Mouse (Mus musculus): ENCODE results near the gene Brd2. TPM values are rescaled to one million over a fixed set of nuclear protein-coding genes. Genes with fewer than 3 reads are reported as not detected.

The Brd2 gene
- total RNA-seq (2014; rRNA removed), result 191 and 219 TPM in 2 replicates
- 122 and 129 TPM in 2 replicates for polyA plus RNA-seq (2015; fragmentation: Nextera tagmentation; extraction: Ambion mirVana)

DNA sequence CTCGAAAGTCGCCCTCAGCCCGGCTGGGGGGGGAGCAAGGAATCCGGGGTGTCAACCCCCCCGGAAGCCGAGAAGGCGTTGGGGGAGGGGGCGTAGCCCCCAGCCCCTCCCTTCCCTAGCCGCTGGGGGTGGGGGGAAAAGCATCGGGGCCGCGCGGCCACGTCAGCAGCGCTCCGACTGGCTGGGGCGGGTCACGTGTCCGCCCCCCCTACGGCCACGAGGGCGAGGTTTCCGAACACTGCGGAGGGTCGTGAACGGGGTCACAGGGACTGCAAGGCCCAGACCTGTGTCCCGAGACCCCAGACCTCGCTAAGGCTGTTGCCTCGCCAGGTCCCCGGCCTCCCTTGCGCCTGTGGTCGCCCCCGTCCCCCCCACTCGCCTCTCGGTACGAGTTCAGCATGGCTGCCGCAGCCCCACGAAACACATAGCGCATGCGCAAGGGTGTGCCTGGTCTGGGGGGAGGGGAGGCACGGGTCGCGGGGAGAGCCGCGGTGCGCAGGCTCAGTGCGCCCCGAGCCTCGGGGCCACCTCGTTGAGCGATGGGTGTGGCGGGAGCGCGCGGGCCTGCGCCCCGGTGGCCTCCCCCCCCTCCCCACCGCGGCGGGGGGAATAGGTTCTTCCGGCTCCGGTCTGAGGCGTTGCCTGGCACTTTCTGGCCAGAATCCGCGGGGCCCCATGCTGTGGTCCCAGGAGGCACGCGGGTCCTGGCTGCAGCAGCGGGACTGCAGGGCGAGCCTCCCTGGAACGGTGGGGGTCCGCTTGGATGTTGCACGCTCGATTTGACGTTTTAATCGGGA, at the start of gene Brd2:
Gene Brd2 (minus strand): TSS at position 447 of the 797 bp plus-strand sequence.
- H3K27ac ChIP-seq (ENCODE audit: low read depth, low read length), result peak within 1 kb of the TSS; percentile 100
- peak; percentile 99 for DNase-seq
- WGBS, result under 1% methylated on average over 55 of the region's 75 CpGs
- H3K36me3 ChIP-seq (ENCODE audit: insufficient read depth), result peaks cover 7% of the 10 kb centered on the region; the same call in 1 of the 2 replicates
- H3K27me3 ChIP-seq (ENCODE audit: insufficient read depth, low read length), result no peaks in the 10 kb centered on the region
- peak within 1 kb of the TSS; percentile 59 for H3K4me3 ChIP-seq (ENCODE audit: low read depth, low read length)
- H3K9me3 ChIP-seq (ENCODE audit: low read length), result no peaks in the 10 kb centered on the region
- 0 out of 2 replicates have a peak, but pooled peaks cover 5% of the 10 kb centered on the region for H3K4me1 ChIP-seq (ENCODE audit: insufficient read depth)
- peak; percentile 42 for ATAC-seq
- peak within 1 kb of the TSS; percentile 88 for H3K4me2 ChIP-seq (ENCODE audit: low read depth)
- TF ChIP-seq CTCF (IDR thresholded peaks at IDR 0.05; ENCODE audit: low read depth), result 0 out of 2 replicates have a peak, but pooled peaks have one; percentile 21
- peak within 1 kb of the TSS; percentile 87 for H3K9ac ChIP-seq

DNA sequence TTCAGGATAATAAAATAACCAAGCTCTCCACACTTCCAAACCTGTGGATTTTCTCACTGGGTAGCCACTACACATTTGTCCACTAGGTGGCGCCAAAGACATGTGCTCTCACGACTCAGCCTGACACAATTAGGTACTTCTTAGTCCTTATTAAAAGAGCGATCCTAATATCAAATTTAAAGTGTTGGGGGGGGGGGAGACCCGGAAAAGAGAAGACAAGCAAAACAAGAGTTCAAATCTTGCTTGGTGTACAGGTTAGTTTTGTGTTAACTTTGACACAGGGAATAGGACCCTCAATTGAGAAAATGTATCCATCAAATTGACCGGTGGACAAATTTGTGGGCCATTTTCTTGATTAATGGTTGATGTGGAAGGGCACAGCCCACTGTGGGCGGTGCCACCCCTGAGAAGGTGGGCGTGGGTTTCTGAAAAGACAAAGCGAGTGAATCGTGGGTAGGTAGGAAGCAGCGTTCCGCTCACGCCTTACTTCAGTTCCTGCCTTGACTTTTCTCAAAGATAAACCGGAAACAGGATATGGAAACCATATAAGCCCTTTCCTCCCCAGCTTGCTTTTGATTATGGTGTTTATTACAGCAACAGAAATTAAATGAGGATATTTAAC, 48.6 kb upstream of the Brd2 start:
- WGBS, result 40% methylated on average over 13 of the region's 13 CpGs
- no peaks in the 10 kb centered on the region for H3K27me3 ChIP-seq (ENCODE audit: insufficient read depth, low read length)
- H3K27ac ChIP-seq (ENCODE audit: low read depth, low read length), result no peak overlapping the region
- DNase-seq, result peak; percentile 88
- TF ChIP-seq CTCF (IDR thresholded peaks at IDR 0.05; ENCODE audit: low read depth), result peak; percentile 95
- H3K36me3 ChIP-seq (ENCODE audit: insufficient read depth), result no peaks in the 10 kb centered on the region
- no peaks in the 10 kb centered on the region for H3K9me3 ChIP-seq (ENCODE audit: low read length)
- H3K9ac ChIP-seq, result no peak overlapping the region
- ATAC-seq, result peak; percentile 53; the same call in 1 of the 2 replicates
- H3K4me2 ChIP-seq (ENCODE audit: low read depth), result no peak overlapping the region
- H3K4me1 ChIP-seq (ENCODE audit: insufficient read depth), result no peaks in the 10 kb centered on the region
- no peak overlapping the region for H3K4me3 ChIP-seq (ENCODE audit: low read depth, low read length)

DNA sequence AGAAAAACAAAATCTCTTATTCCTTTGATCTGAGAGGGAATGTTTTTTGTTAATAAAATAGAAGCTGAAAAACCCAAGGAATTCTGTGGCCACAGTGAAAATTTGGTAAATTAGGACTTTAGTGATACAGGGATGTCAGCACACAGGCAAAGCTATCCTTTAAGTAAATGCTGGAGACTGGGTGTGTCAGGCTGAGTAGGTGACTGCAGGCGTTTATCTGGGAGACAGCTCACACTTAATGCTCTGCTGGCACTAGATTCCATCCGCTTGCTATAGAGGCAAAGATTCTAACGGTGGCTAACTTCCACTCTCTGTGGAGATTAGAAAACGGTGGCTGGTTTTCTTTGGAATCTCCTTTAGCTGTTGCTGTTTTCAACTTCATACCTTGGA, 48.0 kb upstream of the Brd2 start:
- Histone ChIP-seq H3K4me1 (ENCODE audit: insufficient read depth) (no peaks in the 10 kb centered on the region), H3K4me3 (ENCODE audit: low read depth, low read length) (no peak overlapping the region), H3K4me2 (ENCODE audit: low read depth) (no peak overlapping the region), H3K9ac (no peak overlapping the region), H3K36me3 (ENCODE audit: insufficient read depth) (no peaks in the 10 kb centered on the region), H3K27me3 (ENCODE audit: insufficient read depth, low read length) (no peaks in the 10 kb centered on the region), H3K9me3 (ENCODE audit: low read length) (no peaks in the 10 kb centered on the region), H3K27ac (ENCODE audit: low read depth, low read length) (no peak overlapping the region)
- no peak for TF ChIP-seq CTCF (IDR thresholded peaks at IDR 0.05; ENCODE audit: low read depth)
- no peak for ATAC-seq
- DNase-seq, result no peak
- 26% methylated on average over 4 of the region's 4 CpGs for WGBS

DNA sequence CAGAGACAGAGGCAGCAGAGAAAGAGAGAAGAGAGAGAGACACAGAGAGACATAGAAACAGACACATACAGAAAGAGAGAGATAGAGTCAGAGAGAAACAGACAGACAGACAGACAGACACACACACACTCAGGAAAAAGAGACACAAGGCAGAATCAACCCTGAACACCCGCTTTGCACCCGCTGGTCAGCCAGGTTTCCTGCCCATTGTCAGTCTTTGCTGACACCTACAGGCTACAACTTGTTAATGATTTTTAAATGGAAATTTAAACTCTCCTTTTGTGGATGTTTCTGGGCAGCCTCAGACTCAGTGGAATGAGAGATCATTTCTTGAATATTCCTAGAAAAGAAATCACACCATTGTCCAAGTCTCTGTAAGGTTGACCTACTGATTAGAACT, 46.8 kb upstream of the Brd2 start:
- Histone ChIP-seq H3K9me3 (ENCODE audit: low read length) (no peaks in the 10 kb centered on the region), H3K27ac (ENCODE audit: low read depth, low read length) (no peak overlapping the region), H3K36me3 (ENCODE audit: insufficient read depth) (no peaks in the 10 kb centered on the region), H3K4me3 (ENCODE audit: low read depth, low read length) (no peak overlapping the region), H3K4me2 (ENCODE audit: low read depth) (no peak overlapping the region), H3K4me1 (ENCODE audit: insufficient read depth) (no peaks in the 10 kb centered on the region), H3K27me3 (ENCODE audit: insufficient read depth, low read length) (no peaks in the 10 kb centered on the region), H3K9ac (no peak overlapping the region)
- peak; percentile 69 for TF ChIP-seq CTCF (IDR thresholded peaks at IDR 0.05; ENCODE audit: low read depth)
- ATAC-seq (peak; percentile 29; the same call in 1 of the 2 replicates), DNase-seq (peak; percentile 55)
- 0% methylated on average over 2 of the region's 2 CpGs for WGBS

DNA sequence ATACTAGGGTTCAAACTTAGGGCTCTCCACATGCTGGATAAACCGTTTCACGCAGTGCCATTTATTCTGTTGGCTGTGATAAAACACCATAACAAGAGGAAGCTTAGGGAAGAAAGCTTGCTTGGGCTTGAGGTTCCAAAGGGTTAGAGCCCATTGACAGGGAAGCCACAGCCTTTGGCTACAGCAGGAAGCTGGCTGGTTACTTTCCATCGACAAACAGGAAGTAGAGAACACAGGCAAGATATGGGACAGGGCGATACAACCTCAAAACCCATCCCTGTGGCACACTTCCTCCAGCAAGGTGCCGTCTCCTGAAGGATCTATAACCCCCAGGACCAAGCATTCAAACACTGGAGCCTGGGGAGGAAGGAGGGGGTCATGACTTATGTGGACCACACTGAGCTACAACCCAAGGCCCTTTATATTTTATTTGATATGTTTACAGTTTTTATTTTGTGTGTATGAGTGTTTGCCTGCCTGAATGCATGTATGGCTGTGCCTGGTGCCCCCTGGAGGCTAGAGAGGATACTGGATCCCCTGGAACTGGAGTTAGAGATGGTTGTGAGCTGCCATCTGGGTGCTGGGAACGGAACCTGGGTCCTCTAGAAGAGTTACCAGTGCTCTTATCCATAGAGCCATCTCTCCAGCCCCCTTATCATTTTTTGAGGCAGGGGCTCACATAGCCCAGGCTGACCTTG, 42.7 kb upstream of the Brd2 start:
- ATAC-seq, result no peak
- Histone ChIP-seq H3K4me3 (ENCODE audit: low read depth, low read length) (no peak overlapping the region), H3K27me3 (ENCODE audit: insufficient read depth, low read length) (no peaks in the 10 kb centered on the region), H3K27ac (ENCODE audit: low read depth, low read length) (no peak overlapping the region), H3K4me1 (ENCODE audit: insufficient read depth) (no peaks in the 10 kb centered on the region), H3K9me3 (ENCODE audit: low read length) (no peaks in the 10 kb centered on the region), H3K9ac (no peak overlapping the region), H3K4me2 (ENCODE audit: low read depth) (no peak overlapping the region), H3K36me3 (ENCODE audit: insufficient read depth) (no peaks in the 10 kb centered on the region)
- WGBS, result 91% methylated on average over 6 of the region's 6 CpGs
- TF ChIP-seq CTCF (IDR thresholded peaks at IDR 0.05; ENCODE audit: low read depth), result peak; percentile 23; the same call in 1 of the 2 replicates
- DNase-seq, result no peak

DNA sequence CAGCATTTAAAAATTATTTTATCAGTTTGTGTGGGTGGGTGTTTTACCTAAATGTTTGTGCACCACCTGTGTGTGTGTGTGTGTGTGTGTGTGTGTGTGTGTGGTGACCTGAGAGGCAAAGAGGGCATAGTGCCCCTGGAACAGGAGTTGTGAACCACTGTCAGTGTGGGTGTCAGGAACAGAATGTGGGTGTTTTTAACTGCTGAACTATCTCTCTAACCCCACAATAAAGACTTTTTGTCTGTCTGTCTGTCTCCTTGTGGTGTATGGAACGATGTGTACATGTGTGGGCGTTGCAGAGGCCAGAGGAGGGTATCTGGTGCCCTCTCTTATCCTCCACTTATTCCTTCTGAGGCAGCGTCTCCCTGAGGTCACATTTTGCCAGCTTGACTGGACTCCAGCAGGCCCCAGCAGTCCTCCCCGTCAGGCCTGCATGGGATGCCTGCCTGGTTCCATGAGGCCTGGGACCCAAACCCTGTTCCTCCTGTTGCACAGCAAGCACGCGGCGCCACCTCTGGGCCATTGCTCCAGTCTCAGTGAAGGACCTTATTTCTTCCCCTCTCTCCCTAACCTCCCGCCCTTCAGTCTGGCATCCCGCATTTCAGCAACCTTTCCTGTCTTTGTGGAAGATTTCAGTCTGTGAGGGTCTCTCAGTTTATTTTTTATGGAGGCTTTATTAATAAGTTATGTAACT, 41.9 kb upstream of the Brd2 start:
- no peak overlapping the region for H3K27ac ChIP-seq (ENCODE audit: low read depth, low read length)
- ATAC-seq (no peak), DNase-seq (no peak)
- H3K4me3 ChIP-seq (ENCODE audit: low read depth, low read length), result no peak overlapping the region
- 0 out of 2 replicates have a peak, but pooled peaks have one; percentile 20 for TF ChIP-seq CTCF (IDR thresholded peaks at IDR 0.05; ENCODE audit: low read depth)
- no peaks in the 10 kb centered on the region for H3K36me3 ChIP-seq (ENCODE audit: insufficient read depth)
- H3K9ac ChIP-seq, result no peak overlapping the region
- no peaks in the 10 kb centered on the region for H3K4me1 ChIP-seq (ENCODE audit: insufficient read depth)
- WGBS, result 48% methylated on average over 9 of the region's 9 CpGs
- no peak overlapping the region for H3K4me2 ChIP-seq (ENCODE audit: low read depth)
- no peaks in the 10 kb centered on the region for H3K9me3 ChIP-seq (ENCODE audit: low read length)
- H3K27me3 ChIP-seq (ENCODE audit: insufficient read depth, low read length), result no peaks in the 10 kb centered on the region

All from forebrain, postnatal 0 days (tissue).